Mouse (Mus musculus) c-Kit-negative CD71-positive TER-119-positive erythroid progenitor cells, embryonic 14.5 days (primary cell): Measurements from ENCODE around the gene Zbtb9.
"Not testable (repeated sequence)": the region's sequence is repeated elsewhere in the genome, so short reads cannot be mapped to it uniquely, and the experiment has no call there.

Experiments
- DNase-seq: peaks from one replicate; pipeline ENCODE4 v3.0.0-alpha.2; 2013; ENCODE audit warnings: low read depth, low spot score

Zbtb9 gene

DNA sequence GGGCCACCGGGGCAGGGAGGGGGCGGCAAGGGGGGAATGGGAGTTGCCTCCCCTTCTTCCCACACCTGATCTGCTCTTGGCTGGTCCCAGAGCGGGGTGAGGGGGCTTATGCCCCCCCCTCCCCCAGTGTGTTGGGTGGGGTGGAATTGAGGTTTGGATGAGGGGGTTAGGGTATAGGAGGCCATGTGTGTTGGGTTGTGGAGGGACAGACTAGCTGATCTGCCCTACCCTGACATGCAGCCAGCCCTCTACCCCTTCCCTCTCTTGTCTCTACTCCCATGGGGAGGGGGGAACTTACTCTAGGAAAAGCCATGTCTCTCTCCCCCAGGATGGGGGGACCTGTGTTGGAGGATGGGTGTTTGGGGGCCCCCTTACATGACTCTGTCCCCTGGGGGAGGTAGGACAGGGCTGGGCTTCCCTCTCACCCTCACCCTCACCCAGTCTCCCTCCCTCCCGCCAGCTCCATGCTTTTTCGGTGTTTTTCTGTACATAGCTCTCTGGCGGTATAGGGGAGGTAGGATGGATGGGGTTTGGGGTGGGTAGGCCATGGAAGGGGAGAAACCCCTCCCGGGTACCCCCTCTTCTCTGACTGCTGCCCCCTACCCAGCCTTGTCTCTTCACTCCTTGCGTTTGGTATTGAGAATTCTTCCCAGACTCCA, 1.6 kb upstream of the Zbtb9 start:
- DNase-seq: no peak

DNA sequence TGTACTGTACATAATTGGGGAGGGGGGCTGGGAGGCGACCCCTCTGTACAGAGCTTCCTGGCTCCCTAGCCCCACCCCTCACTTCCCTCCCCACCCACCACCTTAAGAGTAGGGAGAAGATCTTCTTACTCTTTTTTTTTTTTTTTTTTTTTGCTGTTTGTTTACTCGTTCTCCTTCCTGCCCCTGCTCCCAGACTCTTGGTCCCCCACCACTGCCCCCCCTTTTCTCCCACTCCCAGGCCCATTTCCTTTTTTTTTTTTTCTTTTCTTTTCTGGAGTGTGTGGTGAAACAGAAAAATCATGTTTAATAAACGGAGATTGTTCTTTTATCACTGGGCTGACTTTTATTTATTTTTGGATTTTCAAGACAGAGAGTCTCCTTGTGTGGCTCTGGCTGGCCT, 860 bp upstream of the Zbtb9 start:
- DNase-seq: no peak

DNA sequence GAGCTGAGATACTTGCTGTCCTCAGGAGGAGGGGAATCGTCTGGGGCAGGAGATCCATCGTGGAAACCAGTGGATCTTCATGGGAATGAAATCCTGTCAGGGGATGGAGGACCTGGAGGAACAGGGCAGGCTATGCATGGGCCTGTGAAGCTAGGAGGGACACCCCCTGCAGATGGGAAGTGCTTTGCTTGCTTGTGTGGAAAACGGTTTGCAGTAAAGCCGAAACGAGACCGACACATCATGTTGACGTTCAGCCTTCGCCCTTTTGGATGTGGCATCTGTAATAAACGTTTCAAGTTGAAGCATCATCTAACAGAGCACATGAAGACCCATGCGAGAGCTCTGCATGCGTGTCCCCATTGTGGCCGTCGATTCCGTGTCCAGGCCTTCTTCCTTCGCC, 1.6 kb downstream of the Zbtb9 start:
- DNase-seq: no peak

DNA sequence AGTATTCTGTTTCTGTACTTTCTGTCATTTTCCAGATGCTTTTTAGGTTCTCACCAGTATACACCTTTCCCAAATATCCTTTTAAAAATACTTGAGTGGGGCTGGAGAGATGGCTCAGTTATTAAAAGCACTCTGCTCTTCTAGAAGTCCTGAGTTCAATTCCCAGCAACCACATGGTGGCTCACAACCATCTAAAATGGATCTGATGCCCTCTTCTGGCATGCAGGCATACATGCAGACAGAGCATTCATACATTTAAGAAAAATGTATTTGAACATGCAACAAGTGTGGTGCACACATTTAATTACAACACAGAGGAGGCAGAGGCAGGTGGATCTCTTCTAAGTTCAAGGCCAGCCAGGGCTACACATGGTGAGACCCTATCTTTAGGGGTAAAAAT, 2.4 kb downstream of the Zbtb9 start:
- no peak for DNase-seq

DNA sequence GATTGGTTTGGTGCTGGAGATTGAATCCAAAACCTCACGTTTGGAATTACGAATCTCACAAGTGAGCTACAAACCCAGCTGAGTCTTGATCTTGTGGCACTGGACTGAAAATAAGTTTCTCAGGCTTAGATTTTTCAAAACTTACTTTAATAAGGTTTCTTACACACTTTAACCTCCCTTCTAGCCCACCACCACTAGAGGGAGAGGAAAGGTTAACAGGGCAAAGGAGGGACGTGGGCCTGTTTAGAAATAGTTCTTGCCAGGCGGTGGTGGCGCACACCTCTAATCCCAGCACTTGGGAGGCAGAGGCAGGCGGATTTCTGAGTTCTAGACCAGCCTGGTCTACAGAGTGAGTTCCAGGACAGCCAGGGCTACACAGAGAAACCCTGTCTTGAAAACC, 4.4 kb downstream of the Zbtb9 start:
- DNase-seq: not testable (repeated sequence)

DNA sequence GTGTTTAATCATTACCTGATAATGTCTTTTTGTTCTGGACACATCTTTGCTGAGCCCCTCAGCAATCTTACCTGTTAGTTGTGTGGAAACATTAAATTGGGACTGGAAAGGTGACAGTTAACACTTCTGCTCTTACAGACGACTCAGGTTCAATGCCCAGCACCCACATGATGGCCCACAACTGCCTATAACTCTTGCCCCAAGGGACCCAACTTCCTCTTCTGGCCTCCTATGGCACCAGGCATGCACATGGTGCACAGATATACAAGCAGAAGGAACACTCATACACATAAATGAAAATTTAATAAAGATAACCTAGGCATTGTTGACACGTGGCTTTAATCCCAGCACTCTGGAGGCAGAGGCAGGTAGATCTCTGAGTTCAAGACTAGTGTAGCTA, 6.5 kb downstream of the Zbtb9 start:
- DNase-seq: no peak

DNA sequence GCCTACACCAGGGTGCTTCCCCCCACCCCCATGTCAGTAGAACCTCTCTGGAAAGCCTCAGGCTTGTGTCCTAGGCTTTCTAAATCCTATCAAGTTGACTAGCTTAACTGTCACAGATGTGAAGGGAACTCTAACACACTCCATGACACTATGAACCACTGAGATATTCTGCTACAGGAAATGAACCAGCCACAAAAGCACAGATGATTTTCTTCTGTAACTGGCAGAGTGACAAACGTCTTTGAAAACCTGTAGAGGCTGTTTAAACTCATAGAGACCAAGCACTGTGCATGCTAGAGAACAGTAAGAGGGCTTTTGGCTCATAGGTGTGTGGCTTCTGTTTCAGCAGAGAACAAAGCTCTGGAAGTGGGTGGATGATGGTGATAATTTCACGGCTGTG, 8.1 kb downstream of the Zbtb9 start:
- no peak for DNase-seq

DNA sequence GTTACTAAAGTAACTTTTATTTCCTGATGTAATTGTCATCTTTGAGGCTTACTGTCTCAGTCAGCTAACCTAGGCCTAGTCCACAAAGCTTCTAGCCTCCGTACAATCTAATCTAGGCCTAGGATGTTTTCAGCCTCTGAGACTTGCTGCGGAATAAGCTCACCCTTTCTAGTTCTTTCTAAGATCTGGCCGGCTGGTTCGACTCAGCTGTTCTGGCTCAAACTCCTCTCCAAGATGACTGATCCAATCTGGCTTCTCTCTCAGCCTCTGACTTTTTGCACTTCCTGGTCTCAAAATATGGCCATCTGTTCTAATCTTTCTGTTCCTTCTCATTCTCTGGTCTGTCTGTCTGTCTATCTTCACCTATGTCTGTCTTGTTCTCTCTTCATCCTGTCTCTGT, 10.4 kb downstream of the Zbtb9 start:
- no peak for DNase-seq

DNA sequence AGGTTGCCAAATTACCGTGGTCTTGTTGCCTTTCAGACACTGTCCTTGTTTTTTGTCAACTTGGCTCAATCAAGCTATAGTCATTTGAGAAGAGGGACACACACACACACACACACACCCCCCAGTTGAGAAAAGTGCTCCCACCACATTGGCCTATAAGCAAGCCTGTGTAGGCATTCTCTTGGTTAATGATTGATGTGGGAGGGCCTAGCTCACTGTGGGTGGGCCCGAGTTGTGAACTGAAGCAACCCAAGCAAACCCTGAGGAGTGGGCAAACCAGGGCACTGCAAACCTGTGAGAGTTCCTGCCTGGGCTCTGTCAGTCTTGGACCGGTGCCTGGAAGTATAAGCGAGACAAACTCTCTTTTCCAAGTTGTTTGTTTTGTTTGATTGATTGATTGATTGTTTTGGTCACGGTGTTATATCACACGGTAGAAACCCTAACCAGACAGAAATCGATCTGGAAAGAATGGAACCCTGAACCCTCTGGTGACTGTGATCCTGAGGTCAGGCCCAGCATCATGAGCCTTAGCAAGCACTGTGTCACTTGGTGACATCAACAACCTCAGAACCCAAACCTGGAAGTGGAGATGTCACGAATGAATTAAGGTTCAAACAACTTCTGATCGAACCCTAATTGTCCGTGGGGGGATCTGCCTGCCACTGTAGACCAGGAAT, 12.7 kb downstream of the Zbtb9 start:
- no peak for DNase-seq

DNA sequence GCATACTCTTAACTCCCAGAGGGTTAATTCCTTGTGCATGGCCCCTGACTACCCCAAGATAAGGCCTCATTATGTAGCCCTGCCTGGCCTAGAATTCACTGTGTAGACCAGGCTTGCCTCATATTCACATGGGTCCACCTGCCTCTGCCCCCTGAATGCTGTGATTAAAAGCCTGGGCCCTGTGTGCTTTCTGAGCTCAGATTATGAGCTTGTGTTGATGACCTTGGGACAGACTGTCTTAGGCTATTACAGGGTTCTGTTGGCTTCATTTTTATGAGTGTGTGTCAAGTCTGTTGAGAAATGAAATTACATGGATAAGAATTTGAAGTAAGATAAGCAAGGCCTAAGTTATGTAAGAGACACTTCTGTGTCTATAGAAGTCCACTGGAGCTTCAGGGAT, 17.6 kb downstream of the Zbtb9 start:
- DNase-seq: no peak

DNA sequence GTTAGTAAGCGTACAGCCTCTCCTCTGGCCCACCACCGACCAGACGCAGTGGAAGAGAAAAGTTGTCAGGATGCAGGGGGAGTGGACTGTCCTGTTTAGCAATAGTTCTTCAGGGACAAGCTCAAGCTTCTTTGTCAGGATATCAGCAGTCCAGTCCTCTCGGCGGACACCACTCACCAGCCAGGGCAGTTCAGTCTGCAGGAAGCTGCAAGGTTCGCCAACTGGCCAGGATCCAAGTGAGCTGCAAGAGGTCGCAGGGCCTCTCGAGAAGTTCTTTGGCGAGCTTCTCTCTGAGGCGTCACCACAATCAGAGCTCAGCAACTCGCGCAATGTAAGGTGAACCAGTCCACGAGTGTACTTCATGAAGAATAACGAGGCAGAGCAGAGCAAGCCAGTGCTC, 21.4 kb downstream of the Zbtb9 start:
- no peak for DNase-seq

DNA sequence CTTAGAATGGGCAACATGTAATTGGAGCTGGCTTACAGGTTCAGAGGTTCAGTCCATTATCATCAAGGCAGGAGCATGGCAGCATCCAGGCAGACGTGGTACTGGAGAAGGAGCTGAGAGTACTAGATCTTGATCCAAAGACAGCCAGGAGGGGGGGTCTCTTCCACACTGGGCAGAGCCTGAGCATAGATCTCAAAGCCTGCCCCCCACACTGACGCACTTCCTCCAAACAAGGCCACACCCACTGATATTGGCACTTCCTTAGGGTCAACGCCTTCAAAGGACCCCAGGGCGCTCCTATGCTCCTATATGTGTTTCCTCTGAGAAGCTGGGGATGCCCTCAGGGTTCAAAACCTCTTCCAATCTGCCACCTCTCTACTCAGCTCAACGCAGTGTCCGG, 22.0 kb downstream of the Zbtb9 start:
- no peak for DNase-seq

DNA sequence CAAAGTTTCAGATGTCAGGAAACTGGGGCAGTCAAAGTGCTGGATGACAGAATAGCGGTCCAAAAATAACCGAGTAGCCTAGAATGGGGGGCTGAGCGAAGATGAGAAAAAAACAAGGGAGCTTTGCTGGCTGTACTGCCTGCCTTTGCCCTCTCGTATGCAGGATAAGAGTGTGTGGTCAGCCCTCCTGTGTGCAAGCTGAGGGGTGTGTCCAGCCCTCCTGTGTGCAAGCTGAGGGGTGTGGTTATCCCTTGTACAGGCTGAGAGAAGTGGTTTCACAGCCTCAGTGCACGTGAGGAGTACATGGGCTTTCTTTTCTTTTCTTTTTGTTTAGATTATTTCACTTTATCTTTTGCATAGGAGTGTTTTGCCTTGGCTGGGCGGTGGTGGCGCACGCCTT, 22.6 kb downstream of the Zbtb9 start:
- DNase-seq: no peak

DNA sequence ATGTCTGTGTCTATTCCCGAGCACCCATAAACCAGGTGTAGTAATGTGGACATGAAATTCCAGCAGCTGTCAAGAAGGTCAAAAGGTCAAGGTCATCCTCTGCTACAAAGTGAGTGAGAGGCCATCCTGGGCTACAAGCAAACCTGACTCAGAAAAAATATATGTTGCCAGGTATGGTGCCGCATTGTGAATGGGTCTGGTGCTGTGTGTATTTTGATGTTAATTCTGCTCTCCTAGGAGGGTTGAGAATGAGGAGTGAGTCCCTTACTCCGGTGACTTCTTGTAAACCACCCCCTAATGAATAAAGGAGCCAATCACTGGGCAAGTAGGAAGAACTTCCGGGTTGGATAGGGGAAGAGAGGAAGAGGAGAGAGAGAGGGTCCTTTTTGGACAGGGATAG, 24.7 kb downstream of the Zbtb9 start:
- DNase-seq: no peak

DNA sequence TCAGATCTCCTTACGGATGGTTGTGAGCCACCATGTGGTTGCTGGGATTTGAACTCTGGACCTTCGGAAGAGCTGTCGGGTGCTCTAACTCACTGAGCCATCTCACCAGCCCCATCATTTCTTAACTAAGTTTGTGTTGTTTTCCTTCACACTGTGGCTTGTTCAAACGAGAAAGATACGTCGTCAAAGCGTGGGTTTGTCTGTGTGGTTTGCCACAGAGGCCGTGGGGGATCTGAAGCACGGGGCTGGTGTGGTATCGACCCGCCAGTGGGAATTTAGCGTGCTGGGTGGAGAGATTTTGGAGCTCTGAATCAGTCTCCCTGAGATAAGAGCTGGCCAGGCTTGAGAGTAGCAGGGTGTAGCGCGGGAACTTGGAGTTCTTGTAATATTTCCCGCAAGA, 25.3 kb downstream of the Zbtb9 start:
- no peak for DNase-seq

DNA sequence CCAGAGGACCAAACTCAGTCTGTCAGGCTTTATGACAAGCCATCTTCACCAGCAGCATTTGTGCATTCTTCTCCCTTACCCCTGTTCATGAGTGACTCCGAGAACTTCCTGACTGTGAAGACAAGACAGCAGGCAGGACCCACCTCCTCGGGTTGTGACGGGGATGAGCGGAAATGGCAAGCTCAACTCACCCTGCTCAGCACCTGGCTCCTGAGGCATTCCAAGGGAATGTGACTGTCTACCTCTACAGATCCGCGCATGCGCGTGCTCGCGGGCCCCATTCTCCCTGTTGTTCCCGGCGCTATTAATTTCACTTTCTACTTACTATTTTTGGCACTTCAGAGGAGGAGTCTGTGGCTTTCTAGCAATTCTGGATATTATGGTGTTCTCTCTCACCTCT, 27.0 kb downstream of the Zbtb9 start:
- no peak for DNase-seq

DNA sequence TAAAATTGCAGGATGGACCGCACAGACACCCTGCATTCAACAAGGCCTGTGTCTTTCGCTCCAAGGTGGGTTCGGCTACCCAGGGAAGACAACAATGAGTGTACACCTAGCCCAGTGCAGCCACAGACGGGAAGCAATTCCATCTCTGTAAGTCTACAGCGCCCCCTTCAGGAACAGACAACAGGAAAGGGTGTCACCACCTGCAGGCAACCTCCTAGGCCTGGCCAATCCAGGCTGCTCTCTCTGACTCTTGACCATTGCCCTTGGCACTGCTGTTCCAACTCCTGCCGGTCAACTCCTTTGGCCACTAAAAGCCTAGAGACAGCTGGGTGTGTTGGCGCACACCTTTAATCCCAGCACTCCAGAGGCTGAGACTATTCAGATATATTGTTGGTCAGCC, 28.2 kb downstream of the Zbtb9 start:
- DNase-seq: no peak

DNA sequence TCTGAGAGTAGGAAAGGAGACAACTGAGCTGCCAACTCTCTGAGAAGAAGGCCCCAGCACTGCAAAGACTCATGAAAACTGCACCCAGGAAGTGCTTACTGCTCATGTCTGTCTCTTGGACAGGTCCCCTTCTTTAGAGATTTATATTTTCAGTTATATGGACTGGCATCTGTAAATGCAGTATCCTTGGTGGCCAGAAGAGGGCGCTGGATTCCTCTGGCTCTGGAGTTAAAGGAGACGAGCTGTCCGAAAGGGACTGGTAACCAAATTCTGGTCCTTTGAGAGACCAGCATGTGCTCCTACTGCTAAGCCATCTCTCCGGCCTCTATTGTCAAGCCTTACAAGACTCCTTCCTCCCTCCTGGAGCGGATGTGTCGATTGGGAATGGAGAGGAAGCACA, 28.9 kb downstream of the Zbtb9 start:
- peak; percentile 24 for DNase-seq

DNA sequence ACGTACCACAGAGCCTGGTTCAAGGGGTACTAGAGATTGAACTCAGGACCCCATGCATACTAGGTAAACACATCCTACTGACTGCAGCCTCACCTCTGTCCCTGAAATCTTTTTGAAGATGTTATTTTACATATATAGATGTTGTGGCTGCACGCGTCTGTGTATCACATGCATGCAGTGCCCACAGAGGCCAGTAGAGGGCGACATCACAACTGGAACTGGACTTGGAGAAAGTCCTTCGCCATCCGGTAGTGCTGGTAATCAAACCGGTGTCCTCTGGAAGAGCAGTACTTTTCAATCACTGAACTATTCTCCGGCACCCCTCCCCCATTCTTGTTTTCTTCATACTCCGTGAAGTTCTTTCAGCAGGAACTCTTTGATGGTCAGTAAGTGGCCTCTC, 31.5 kb downstream of the Zbtb9 start:
- DNase-seq: peak; percentile 51

DNA sequence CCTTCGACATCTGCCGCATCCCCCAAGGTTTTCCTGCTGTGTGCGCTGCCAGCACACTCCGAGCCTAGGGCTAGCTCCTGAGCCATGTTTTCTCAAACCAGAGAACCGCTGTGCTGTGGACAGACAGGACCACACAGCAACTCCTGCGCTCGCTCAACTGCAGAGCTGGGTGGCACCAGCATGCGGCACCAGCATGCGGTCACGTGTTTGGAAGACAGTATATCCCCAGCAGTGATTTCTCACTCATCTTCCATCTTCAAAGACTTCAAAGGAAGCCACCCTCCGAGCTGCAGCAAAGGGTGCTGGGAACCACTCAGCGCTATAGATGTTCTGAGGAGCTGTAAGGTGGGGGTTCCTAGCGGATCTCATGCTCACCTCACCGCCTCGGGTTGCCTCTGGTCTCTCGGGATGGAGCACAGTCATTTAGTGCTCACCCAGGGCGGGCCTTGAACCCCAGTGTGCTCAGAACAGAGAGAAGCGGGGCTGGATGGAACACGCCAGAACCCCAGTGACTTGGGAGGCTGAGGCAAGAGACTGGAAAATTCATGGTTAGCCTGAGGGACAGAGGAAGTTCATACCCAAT, 32.0 kb downstream of the Zbtb9 start:
- DNase-seq: no peak

DNA sequence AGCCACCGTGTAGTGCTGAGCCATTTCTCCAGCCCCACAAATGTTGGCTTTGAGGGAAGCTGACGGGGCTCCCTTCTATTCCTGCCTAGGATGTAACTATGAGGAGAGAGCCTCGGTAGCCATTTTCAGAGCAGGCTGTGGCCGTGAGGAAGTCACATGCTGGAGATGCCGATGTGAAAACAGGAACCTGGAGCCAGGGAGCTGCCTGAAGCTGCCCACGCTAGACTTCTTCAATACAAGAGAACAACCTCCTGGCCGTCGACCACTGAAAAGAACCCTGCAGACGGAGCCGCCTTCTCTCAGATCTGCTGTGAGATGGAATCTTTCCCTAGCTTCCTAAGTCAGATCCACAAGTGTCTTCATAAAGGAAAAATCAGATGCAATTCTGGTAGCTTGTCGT, 32.7 kb downstream of the Zbtb9 start:
- no peak for DNase-seq

DNA sequence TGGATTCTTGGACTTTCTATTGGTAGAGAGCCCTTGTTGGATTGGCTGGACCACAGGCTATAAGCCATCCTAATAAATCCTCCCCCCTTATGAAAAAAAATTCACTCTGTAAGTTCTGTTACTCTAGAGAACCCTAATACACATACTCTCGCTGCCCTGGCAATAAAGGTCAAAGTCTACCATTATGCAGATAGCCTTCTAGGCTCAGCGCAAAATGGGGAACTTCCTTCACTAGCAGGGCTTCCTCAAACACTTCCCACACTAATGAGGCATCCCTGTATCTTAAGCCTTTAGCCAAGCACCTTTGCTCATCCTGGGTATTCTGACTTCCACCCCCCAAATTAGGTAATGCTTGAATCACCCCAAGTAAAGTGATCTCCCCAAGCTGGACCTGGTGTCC, 35.3 kb downstream of the Zbtb9 start:
- DNase-seq: no peak

DNA sequence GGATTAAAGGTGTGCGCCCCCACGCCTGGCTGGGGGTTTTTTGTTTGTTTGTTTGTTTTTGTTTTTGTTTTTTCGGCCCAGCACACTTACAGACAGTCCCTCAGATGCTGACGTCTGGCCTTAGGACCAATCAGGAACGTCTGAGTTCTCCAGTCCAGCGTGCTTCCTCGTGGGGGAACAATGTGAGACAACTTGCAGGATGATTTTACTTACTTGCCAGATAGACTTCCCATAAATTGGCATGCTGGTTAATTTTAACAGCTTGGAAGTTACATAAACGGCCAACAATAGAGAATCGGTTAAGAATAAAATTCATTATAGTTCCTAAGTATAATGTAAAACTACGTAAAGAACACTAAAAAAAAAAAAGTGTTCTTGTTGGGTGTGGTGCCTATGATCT, 38.2 kb downstream of the Zbtb9 start:
- no peak for DNase-seq
